Mouse (Mus musculus) retina, postnatal 1 day (tissue): ENCODE data around the gene Ces1h.
"Not testable (repeated sequence)": the region's sequence is repeated elsewhere in the genome, so short reads cannot be mapped to it uniquely, and the experiment has no call there.

Source experiments
- DNase-seq: peaks from one replicate; pipeline ENCODE4 v3.0.0-alpha.2; 2012

The Ces1h gene

DNA sequence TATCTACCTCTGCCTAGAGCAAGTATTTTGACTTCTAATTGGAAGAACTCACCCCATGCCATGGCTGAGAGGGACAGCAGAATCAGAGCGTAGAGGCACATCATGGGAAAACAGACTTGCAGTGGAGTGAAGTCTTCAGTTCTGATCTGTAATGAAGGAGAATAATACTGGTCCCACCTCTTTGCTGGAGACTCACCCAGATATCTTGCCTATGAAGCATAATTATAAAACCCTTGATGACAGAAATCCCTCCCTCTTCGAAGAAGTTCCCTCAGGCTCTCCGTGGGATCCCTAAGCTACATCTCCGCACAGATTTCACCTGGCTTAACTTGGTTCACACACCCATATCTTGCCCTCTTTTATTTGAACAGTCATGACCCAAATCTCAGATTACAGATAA, at the start of gene Ces1h:
Gene Ces1h (minus strand): TSS at position 101 of the 400 bp plus-strand sequence.
- DNase-seq, result no peak

DNA sequence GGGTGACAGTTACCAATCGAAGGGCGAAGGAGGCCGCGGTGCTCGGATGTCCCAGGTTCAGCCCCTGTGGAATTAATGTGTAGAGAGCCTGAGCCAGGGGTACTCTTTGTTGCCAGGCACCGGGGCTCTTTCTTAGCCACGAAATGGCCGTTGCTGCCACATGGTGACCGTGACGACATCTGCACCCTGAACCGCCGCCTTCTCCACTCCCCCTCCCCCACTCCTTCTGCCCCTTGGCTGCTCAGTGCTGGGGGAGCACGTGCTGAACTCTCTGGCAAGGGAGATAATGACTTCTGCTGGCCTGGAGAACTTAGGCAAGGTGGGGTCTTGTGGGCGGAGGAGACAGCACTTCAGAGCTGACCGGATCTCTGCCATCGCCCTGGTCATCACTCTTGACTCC, 47.7 kb upstream of the Ces1h start:
- no peak for DNase-seq

DNA sequence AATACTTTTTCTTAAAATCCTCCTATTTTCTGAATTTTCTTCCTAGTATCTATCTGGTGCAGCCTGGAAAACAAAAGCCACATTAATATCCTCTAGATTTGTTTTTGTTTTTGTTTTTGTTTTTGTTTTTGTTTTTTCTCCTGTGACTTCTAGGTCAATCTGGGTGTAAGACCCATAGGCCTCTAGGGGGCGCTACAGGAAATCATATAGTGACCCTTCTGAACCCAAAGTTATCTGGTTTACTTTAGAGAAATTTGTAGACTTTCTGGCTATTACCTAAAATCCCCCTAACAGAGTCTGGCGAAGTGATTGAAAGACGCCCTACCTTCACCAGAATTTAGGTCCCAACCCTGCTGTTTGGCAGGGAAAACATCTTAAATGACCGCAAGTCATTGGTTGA, 35.9 kb upstream of the Ces1h start:
- DNase-seq, result no peak

DNA sequence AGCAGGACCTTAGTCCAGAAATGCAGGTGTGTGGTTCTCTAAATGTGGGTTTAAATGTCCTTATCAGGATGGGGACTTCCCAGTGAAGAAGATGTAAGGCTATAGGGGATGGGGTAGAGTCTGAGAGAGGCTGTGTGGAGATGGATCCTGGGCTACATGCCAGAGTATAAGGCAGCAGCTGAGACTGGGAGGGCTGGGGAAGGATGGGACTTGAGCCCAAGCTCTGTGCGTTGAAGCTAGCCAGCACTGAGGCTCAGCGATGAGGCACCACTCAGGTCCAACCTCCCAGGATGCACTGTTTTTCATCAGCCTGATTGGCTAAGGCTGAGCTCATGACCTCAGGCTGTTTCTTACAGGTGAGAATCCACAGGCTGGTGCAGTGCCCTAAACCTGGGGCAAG, 29.3 kb upstream of the Ces1h start:
- no peak for DNase-seq

DNA sequence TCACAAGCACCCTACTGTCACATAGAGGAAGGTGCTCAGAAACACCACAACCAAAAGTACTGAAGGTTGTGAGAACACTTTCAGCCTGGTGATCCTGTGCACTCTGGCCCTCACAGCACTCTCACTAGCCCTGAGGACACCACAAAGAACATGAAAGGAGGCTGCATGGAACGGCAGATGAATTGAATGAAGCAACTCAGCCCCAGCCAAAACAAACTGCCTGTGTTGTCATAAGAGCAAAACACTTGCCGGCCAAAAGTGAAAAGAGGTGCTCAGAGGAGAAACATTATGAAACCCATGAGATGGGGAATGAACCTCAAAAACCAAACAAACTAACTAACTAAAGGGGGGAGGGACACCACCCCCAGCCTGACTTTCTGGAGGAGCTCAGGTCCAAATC, 20.2 kb upstream of the Ces1h start:
- DNase-seq, result no peak

DNA sequence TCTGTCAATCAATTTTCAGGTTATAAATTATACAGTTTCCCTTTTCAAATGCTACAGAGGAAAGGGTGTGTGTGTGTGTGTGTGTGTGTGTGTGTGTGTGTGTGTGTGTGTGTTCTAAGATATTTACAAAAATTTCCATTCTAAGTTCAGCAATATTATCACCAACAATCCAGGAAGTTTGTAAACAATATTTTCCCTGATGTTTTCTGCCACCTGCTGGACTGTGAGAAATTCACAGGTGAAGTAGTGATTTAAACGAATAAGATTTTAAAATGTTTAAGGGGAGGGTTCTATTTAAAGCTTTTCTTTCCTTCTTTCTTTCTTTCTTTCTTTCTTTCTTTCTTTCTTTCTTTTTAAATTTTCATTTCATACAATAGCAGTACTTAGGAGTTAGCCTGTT, 18.5 kb upstream of the Ces1h start:
- no peak for DNase-seq

DNA sequence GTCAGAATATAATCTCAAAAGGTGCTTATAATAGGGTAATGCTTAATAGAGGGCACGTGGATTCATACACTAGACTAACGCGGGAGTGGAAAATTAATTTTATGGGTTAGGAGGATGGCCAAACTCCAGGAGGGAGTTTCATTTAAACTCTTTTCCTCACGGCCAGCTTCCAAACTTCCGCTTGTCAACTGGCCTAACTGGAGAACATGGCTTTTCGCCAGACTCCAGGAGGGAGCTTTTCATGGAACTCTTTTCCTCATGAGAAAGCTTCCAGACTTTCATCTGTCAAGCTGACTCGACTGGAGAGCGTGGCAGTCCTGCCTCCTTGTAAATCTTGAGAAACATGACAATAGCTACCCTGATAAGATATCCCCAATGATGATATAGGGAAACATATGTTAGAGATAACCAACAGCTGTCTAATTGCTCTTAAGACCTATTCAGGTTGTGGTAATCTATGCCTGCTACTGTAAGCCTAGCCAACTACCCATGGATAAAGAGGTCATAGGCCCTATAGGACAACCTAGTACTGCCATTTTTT, 14.6 kb upstream of the Ces1h start:
- not testable (repeated sequence) for DNase-seq

DNA sequence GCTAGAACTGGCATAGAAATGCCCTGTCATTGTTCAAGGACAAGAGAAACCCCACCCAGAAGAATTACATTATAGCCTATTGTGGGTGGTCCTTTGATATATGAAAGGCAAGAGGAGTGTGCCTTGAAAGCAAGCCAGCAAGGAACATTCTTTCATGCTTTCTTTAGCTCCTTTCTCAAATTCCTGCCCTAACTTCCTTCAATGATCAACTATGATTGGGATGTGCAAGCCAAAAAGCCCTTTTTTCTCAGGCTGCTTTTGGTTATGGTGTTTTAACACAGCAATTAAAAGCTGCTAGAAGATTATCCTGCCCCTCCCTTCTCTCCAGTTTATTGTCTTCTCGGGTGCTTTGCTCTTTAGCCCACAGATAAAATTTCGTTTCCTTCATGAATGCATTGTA, 10.0 kb downstream of the Ces1h start:
- DNase-seq, result no peak

DNA sequence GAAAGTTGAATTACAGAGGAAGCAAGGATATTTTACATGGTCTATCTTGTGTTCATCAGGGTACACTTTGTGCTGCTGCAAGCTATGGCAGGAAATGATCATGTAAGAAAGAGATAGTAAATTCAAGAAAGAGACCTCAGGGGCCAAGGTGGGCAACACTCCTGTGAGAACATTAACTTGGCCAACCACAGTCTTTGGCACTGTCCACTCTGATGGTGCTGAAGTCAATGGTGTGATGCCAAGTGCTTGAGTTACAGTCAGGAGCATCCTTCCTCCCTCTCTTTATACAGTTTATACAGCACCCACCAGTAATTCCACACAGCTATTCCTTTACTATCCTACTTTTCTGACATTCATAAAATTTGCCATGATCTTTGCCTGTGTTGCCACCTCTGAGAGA, 19.4 kb downstream of the Ces1h start:
- peak; percentile 3 for DNase-seq

DNA sequence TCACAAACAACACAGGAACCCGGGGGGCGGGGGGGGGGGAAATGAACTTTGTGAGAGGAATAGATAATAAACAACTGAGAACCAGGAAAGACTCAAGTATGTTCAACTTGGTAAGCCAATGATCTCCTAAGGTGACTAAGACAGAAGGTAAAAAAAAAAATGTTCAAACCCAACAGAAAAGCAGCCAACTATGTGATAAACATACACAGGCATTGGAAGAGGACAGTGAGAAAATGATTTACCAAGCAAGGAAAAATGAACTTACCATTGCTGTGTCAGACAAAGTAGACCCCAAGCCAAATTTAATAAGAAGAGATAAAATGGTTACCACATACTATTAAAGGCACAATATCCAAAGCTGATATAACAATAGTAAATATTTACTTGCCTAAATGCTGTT, 40.0 kb downstream of the Ces1h start:
- no peak for DNase-seq

DNA sequence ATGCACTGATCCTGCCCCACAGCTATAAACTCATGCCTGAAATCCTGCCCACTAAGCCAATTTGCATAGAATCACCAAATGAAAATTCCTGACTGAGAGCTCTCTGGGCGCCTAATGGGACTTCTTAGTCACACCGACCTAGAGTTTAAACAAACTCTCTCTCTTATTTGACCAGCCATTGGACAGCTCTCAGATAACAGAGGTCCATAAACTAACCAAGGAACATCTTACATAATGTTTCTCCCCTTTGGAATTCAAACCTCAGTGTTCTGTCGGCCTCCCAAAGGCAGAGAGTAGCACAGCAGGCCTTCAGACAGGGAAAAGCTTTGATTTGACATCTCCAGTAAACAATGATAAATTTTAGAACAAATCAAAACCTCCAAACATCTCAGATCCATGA, 42.3 kb downstream of the Ces1h start, which contains the start of gene Ces1g:
Gene Ces1g (minus strand): TSS at position 102 of the 400 bp plus-strand sequence.
- DNase-seq, result no peak

DNA sequence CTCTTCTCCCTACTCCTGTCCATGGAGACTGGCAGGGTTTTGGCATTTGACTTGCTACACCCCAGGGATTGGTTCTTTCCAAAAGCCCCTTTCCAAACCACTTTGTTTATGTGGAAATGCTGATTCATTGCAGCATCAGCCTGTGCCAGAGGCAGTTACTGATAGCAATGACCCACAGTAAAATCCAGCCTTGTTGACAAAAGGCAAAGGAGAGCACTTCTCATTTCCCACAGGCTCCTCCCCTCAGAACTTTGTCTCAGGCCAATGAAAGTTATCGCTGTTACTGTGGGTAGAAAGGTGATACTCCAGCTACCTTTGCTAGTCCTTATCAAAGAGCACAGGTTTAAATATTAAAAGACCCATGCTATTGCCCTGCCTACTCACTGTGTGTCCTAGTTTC, 46.8 kb downstream of the Ces1h start:
- no peak for DNase-seq

DNA sequence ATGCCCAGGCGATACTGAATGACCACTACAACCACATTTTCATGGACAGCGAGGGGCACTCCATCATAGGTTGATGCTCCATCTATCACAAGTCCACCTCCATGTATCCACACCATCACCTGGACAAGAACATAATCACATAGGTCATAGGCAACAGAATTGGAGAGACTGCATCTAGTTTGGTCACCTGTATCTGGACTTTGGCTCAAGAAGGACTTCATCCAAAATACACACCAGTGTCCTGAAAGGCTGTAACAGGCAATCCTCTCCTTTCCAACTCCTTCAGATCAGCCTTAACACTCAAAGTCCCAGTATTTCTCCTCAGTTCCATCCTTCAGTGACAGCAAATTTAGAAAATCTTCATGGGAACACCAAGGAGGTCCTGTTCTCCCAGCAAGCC, 48.4 kb downstream of the Ces1h start:
- DNase-seq, result no peak

DNA sequence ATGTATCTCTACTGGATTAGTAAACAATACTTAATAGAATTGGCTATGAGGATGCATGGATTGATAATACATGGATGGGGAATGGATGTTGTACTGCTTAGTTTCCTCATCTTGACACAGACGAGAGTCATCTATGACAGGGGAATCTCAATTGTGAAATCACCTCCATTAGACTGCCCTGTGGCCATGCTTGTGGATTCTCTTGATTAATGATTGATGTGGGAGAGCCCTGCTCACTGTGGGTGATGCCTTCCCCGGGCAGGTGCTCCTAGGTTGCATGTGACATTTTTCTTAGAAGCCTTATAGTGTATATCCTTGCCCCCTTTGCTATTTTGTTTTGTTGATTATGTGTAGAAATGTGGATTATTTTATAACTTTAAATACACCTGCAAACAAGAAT, 54.4 kb downstream of the Ces1h start:
- DNase-seq, result no peak

DNA sequence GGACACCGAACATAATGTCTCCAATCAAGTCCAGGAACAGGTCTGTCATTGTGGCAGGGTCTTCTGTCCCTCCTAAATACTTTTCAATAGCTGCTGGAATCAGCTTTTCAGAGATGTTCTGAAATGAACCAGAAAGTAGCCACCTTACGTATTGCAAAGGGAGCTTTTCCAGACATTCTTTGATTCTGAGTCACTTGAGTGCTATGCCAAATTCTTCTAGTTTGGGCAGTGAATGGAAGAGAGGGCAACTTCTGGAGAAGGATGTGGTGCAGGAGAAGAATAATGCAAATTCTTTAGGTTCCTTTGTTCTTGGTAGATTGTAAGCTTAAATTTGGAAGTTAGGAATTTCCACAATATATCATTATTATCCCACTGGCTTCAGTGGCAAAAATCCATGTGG, 62.5 kb downstream of the Ces1h start:
- DNase-seq, result no peak

DNA sequence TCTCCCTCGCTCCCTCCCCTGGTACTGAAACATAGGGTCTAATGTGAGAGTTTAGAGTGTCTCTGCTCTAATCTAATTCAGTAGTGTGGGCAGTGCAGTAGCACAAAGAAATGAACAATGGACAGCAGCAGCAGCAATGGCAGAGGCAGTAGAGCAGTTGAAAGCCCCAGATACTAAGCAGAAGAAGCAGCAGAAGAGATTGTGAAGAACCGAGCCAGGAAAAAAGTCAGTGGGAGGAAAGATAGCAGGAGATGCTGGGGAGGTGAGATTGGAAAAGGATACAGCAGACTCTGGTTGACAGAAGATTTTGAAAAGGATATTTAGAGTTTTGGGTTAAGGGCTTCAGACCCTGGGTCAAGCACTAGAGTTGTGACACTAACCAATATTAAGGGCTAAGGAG, 64.0 kb downstream of the Ces1h start:
- no peak for DNase-seq
